Mouse (Mus musculus) heart, embryonic 12.5 days (tissue): ENCODE data around the gene Btbd2. TPM values are rescaled to one million over a fixed set of nuclear protein-coding genes. Genes with fewer than 3 reads are reported as not detected.

Source experiments
- ATAC-seq: fragments of 200-750 bp; cut with Nextera tagmentation; 2 replicates; pipeline ENCODE4 v1.8.0; 2017; ENCODE audit warnings: moderate TSS enrichment, moderate library complexity; ENCODE audit not compliant: insufficient number of reproducible peaks, low FRiP score
- H3K27ac ChIP-seq: fragments of 300-500 bp; sonication (generic); 2 replicates; pipeline ENCODE4 v1.5.1; 2016; ENCODE audit warnings: mild to moderate bottlenecking, moderate library complexity; ENCODE audit not compliant: poor library complexity, severe bottlenecking
- H3K27me3 ChIP-seq: fragments of 300-500 bp; sonication (generic); replicated peaks from 2 replicates; pipeline ENCODE4 v1.6.1; 2016; ENCODE audit warnings: mild to moderate bottlenecking, moderate library complexity
- H3K36me3 ChIP-seq: fragments of 300-500 bp; sonication (generic); 2 replicates; pipeline ENCODE4 v1.6.1; 2016; ENCODE audit warnings: mild to moderate bottlenecking, moderate library complexity
- H3K4me1 ChIP-seq: fragments of 300-500 bp; sonication (generic); replicated peaks from 2 replicates; pipeline ENCODE4 v1.6.1; 2016; ENCODE audit warnings: mild to moderate bottlenecking
- H3K4me2 ChIP-seq: fragments of 300-500 bp; sonication (generic); 2 replicates; pipeline ENCODE4 v1.6.1; 2016; ENCODE audit warnings: mild to moderate bottlenecking, moderate library complexity
- H3K4me3 ChIP-seq: fragments of 300-500 bp; sonication (generic); 2 replicates; pipeline ENCODE4 v1.5.1; 2016; ENCODE audit warnings: mild to moderate bottlenecking
- H3K9ac ChIP-seq: fragments of 300-500 bp; sonication (generic); 2 replicates; pipeline ENCODE4 v1.6.1; 2016; ENCODE audit warnings: mild to moderate bottlenecking, moderate library complexity
- H3K9me3 ChIP-seq: fragments of 300-500 bp; sonication (generic); replicated peaks from 2 replicates; pipeline ENCODE4 v1.6.1; 2016; ENCODE audit warnings: mild to moderate bottlenecking, moderate library complexity
- WGBS: fragments of 180-500 bp; shearing (Covaris S2); methylation state at CpG from one replicate; pipeline ENCODE4 v1.1.7; 2016; 5-methylcytosine and 5-hydroxymethylcytosine counted together
- polyA plus RNA-seq: library from polyadenylated mRNA; unstranded; fragments of >200 nt; fragmentation: Nextera tagmentation; extraction: Ambion mirVana; gene quantifications from 2 replicates; pipeline ENCODE4 v1.2.1, GENCODE M21; 2016

Btbd2 gene
- polyA plus RNA-seq, 1 experiment from 2014 or later, result 64.9 TPM

- peak; percentile 16 for ATAC-seq
Measured at GRCm38 (mm10) chr10:80697812-80698211, 40.9 kb upstream of the Btbd2 start.

GRCm38 (mm10) chr10:80697393-80697787 lies 40.5 kb upstream of the Btbd2 start:
- H3K4me2 ChIP-seq, result no peak overlapping the region
- WGBS, result 89% methylated on average over 8 of the region's 8 CpGs
- H3K9ac ChIP-seq, result no peak overlapping the region
- no peak overlapping the region for H3K4me3 ChIP-seq
- H3K36me3 ChIP-seq, result peaks cover 17% of the 10 kb centered on the region
- peaks cover 65% of the 10 kb centered on the region for H3K4me1 ChIP-seq
- no peak overlapping the region for H3K27ac ChIP-seq
- H3K9me3 ChIP-seq, result no peaks in the 10 kb centered on the region
- no peaks in the 10 kb centered on the region for H3K27me3 ChIP-seq
- ATAC-seq, result no peak

More at GRCm38 (mm10) chr10:80697812-80698211, 40.9 kb upstream of the Btbd2 start:
- H3K9ac ChIP-seq, result no peak overlapping the region
- H3K27me3 ChIP-seq, result no peaks in the 10 kb centered on the region
- no peaks in the 10 kb centered on the region for H3K9me3 ChIP-seq
- H3K36me3 ChIP-seq, result peaks cover 17% of the 10 kb centered on the region
- WGBS, result 61% methylated on average over 9 of the region's 9 CpGs
- H3K4me2 ChIP-seq, result peak overlapping the region; percentile 31; the same call in 1 of the 2 replicates
- H3K27ac ChIP-seq, result no peak overlapping the region
- H3K4me1 ChIP-seq, result peaks cover 62% of the 10 kb centered on the region
- no peak overlapping the region for H3K4me3 ChIP-seq

- 0 out of 2 replicates have a peak overlapping the region, but pooled peaks have one; percentile 23 for H3K9ac ChIP-seq
- ATAC-seq, result no peak
- H3K9me3 ChIP-seq, result no peaks in the 10 kb centered on the region
- 65% methylated on average over 12 of the region's 12 CpGs for WGBS
- no peak overlapping the region for H3K4me2 ChIP-seq
- H3K27me3 ChIP-seq, result no peaks in the 10 kb centered on the region
- peaks cover 65% of the 10 kb centered on the region for H3K4me1 ChIP-seq
- H3K36me3 ChIP-seq, result peaks cover 18% of the 10 kb centered on the region
- H3K27ac ChIP-seq, result peak overlapping the region; percentile 31
- H3K4me3 ChIP-seq, result no peak overlapping the region
Measured at GRCm38 (mm10) chr10:80696502-80697392, 39.9 kb upstream of the Btbd2 start.

GRCm38 (mm10) chr10:80695801-80696501 lies 39.1 kb upstream of the Btbd2 start:
- H3K27me3 ChIP-seq, result no peaks in the 10 kb centered on the region
- peaks cover 26% of the 10 kb centered on the region for H3K36me3 ChIP-seq
- no peak for ATAC-seq
- WGBS, result 72% methylated on average over 10 of the region's 10 CpGs
- H3K4me2 ChIP-seq, result no peak overlapping the region
- no peak overlapping the region for H3K4me3 ChIP-seq
- no peak overlapping the region for H3K9ac ChIP-seq
- H3K4me1 ChIP-seq, result peaks cover 63% of the 10 kb centered on the region
- H3K9me3 ChIP-seq, result no peaks in the 10 kb centered on the region
- H3K27ac ChIP-seq, result no peak overlapping the region

- peaks cover 55% of the 10 kb centered on the region for H3K4me1 ChIP-seq
- H3K4me2 ChIP-seq, result no peak overlapping the region; the same call in 1 of the 2 replicates
- no peaks in the 10 kb centered on the region for H3K9me3 ChIP-seq
- H3K27me3 ChIP-seq, result no peaks in the 10 kb centered on the region
- no peak for ATAC-seq
- H3K9ac ChIP-seq, result no peak overlapping the region
- H3K27ac ChIP-seq, result peak overlapping the region; percentile 13; the same call in 1 of the 2 replicates
- WGBS, result 77% methylated on average over 2 of the region's 2 CpGs
- peaks cover 34% of the 10 kb centered on the region for H3K36me3 ChIP-seq
- H3K4me3 ChIP-seq, result no peak overlapping the region
Measured at GRCm38 (mm10) chr10:80695186-80695585, 38.3 kb upstream of the Btbd2 start.

- Histone ChIP-seq H3K27ac (no peak overlapping the region), H3K9ac (no peak overlapping the region), H3K9me3 (no peaks in the 10 kb centered on the region), H3K27me3 (no peaks in the 10 kb centered on the region), H3K4me1 (peaks cover 50% of the 10 kb centered on the region), H3K4me2 (no peak overlapping the region), H3K4me3 (no peak overlapping the region), H3K36me3 (peaks cover 42% of the 10 kb centered on the region)
- ATAC-seq, result no peak
- WGBS, result 90% methylated on average over 13 of the region's 13 CpGs
Measured at GRCm38 (mm10) chr10:80694159-80694938, 37.5 kb upstream of the Btbd2 start.

GRCm38 (mm10) chr10:80693401-80694045 lies 36.7 kb upstream of the Btbd2 start:
- Histone ChIP-seq H3K4me3 (no peak overlapping the region), H3K4me2 (no peak overlapping the region), H3K9me3 (no peaks in the 10 kb centered on the region), H3K36me3 (peaks cover 39% of the 10 kb centered on the region), H3K27ac (no peak overlapping the region), H3K27me3 (no peaks in the 10 kb centered on the region), H3K4me1 (peaks cover 46% of the 10 kb centered on the region), H3K9ac (no peak overlapping the region)
- no peak for ATAC-seq
- WGBS, result 87% methylated on average over 12 of the region's 12 CpGs

GRCm38 (mm10) chr10:80692249-80693165 lies 35.6 kb upstream of the Btbd2 start:
- Histone ChIP-seq H3K36me3 (peaks cover 42% of the 10 kb centered on the region), H3K4me3 (no peak overlapping the region), H3K27me3 (no peaks in the 10 kb centered on the region), H3K27ac (no peak overlapping the region), H3K9ac (peak overlapping the region; percentile 11; the same call in 1 of the 2 replicates), H3K9me3 (no peaks in the 10 kb centered on the region), H3K4me2 (no peak overlapping the region), H3K4me1 (peaks cover 36% of the 10 kb centered on the region)
- 80% methylated on average over 14 of the region's 14 CpGs for whole genome bisulfite sequencing
- no peak for ATAC-seq

- H3K27me3 ChIP-seq, result no peaks in the 10 kb centered on the region
- H3K4me1 ChIP-seq, result 0 out of 2 replicates have a peak, but pooled peaks cover 3% of the 10 kb centered on the region
- H3K36me3 ChIP-seq, result peaks cover 70% of the 10 kb centered on the region
- no peak overlapping the region for H3K4me2 ChIP-seq
- no peaks in the 10 kb centered on the region for H3K9me3 ChIP-seq
- WGBS, result 51% methylated on average over 5 of the region's 5 CpGs
- H3K27ac ChIP-seq, result no peak overlapping the region
- peak; percentile 58; the same call in 1 of the 2 replicates for ATAC-seq
- H3K9ac ChIP-seq, result no peak overlapping the region
- H3K4me3 ChIP-seq, result no peak overlapping the region
Measured at GRCm38 (mm10) chr10:80687850-80688249, 31.0 kb upstream of the Btbd2 start.

- no peaks in the 10 kb centered on the region for H3K9me3 ChIP-seq
- no peak overlapping the region for H3K27ac ChIP-seq
- no peak for ATAC-seq
- H3K4me2 ChIP-seq, result no peak overlapping the region
- H3K27me3 ChIP-seq, result no peaks in the 10 kb centered on the region
- no peak overlapping the region for H3K9ac ChIP-seq
- 91% methylated on average over 3 of the region's 3 CpGs for WGBS
- no peaks in the 10 kb centered on the region for H3K4me1 ChIP-seq
- H3K4me3 ChIP-seq, result no peak overlapping the region
- H3K36me3 ChIP-seq, result peaks cover 67% of the 10 kb centered on the region
Measured at GRCm38 (mm10) chr10:80686617-80687016, 29.7 kb upstream of the Btbd2 start.
